Mouse (Mus musculus) naive thymus-derived CD4-positive, alpha-beta T cell, adult 2 months (primary cell): ENCODE results near the gene Rps27l.

Source experiments
- DNase-seq: peaks from one replicate; pipeline ENCODE4 v3.0.0-alpha.2; 2011; ENCODE audit warnings: low read depth

The Rps27l gene

DNA sequence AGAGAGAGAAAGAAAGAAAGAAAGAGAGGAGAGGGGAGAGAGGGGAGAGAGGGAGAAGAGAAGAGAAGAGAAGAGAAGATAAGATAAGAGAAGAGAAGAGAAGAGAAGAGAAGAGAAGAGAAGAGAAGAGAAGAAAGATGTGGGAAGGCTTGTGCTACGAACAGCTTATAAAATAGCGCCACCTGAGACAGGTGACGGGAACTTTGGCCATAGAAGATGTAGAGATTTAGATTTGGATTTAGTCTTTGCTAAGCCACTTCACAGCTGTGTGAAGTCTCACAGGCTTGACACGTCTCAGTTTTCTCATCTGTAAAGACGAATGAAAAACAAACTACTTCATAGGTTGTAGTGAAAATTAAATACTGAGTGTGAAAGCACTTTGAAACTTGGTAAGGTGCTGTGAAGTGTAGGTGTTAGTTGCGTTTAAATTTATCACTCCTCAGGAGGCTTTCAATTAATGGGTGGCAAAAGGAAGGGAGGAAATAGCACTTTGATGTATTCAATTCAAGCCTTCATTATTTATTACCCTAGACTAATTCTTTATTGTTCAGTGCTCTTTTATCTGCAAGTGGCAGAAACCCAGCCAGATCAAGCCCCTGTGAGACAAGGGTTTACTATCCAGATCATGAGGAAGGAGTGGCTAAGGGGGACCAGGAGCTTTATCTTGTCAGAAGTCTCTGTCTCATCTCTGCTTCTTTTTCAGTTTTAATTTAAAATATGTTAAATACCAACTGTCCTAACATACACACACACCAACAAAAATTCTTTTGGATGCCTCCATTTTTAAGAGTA, 25.2 kb upstream of the Rps27l start:
- peak; percentile 69 for DNase-seq

DNA sequence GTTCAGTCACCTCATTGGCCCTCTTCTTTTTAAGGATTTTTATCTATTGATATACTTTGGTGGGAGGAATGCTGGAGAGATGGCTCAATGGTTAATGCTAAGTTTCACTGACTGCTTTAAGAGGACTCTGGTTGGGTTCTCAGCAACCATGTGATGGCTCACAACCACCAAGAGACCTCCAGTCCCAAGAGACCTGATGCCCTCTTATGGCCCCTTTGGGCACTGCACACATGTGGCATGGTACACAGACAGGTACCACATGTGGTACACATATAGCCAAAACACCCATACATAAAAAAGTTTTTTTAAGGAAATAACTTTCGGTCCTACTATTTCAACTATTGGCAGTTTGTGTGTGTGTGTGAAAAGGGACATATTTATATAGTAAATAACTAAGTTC, 23.8 kb upstream of the Rps27l start:
- peak; percentile 41 for DNase-seq

DNA sequence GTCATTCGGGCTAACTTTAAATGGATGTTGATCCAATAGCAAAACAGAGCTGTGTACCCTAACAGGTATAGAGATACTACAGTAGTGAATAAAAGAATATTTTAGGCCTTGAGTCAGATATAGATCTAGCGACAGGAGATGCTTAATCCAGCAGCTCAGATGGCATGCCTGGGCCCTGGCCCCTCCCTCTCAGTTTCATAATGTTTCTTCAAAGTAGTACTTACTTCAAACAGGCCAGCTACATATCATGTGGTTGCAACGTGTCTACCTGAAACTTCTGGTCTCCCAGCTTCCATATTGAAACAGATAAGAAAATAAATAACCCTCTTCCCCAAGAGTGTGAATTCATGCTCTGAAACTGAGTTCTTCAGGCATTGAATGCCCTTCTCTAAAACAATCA, 20.0 kb upstream of the Rps27l start:
- peak; percentile 54 for DNase-seq

DNA sequence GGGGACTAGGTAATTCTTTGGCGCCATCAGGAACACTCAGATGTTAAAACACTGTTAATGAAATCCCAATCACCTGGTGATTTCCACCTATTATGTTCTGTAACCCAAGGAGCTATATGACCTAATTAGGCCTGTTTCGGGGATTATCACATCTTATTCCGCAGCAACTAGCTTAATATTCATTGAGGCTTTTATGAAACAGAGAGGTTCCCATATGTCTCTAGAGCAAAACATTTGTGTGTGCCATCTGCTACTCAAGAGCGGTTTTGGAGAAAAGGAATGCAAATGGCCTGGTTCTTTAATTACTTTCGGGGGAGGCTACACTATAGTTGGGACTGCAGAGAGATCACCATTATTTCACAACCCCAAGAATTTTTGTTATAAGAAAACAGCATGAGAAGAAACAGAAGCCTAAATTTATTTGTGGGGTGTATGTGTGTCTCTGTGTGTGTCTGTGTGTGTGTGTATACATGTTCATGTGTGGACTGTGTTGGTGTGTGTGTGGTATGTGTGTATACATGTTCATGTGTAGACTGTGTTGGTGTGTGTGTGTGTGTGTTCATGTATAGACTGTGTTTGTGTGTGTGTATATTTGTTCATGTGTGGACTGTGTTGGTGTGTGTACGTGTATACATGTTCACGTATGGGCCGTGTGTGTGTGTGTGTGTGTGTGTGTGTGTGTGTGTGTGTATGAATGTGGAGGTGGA, 18.0 kb upstream of the Rps27l start:
- no peak for DNase-seq

DNA sequence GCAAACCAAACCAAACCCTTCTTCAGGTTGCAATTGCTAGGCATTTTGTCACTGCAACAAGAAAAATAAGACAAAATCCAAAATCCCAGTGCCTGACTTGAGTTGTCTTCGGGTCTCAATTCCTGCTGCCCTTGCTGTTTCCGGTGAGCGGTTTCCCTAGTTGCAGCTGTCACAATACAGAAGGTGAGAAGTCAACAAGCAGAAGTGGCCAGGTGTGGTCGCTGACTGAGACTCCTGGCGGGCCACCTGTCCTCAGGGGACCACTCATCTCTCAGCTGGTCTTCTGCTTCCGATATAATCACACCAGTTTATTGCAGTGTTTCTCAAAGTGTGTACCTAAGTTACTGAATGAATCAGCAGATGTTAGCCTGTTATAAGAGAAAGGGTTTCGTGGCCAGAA, 15.5 kb upstream of the Rps27l start:
- no peak for DNase-seq

DNA sequence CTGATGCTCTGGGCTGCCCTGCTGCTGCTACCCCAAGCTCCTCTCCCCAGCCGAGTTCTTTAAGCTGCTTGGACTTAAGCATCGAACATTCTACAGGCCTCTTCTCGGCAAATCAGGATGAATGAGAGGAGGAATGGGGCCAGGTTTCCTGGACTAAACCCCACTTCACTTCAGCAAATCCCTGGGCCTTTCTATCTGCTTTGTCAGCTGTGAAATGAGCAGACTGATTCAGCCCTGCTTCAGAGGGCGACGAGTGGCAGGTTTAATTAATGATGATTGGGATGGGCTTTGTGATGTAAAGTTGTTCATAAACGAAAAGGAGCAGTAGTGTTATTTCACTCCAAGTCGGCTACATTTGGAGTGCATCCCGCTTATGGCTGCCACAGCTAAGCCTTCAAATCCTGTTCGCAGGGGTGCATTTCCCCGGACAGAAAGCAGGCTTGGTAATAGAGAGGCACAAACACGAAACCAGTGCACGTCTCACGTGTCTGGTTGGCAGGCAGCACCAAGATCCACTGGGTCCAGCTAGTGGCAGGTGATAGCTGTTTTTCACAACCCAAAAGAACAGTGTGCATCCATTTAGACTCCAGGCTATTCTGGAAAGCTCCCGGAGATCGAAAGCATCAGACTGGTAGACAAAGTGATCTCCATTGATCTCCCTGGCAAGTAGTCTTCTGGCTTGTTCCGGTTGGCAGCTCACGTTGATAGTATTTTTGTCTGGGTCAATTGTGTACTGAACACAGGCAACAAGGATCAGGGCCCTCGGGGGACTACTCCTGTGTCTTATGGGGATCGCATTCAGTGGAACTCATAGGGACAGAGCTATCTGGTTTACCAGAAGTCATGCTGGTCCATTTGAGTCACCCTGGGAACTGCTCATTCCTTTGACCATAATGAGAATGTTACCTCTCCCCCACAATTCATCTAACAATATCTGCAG, 11.7 kb upstream of the Rps27l start:
- no peak for DNase-seq

DNA sequence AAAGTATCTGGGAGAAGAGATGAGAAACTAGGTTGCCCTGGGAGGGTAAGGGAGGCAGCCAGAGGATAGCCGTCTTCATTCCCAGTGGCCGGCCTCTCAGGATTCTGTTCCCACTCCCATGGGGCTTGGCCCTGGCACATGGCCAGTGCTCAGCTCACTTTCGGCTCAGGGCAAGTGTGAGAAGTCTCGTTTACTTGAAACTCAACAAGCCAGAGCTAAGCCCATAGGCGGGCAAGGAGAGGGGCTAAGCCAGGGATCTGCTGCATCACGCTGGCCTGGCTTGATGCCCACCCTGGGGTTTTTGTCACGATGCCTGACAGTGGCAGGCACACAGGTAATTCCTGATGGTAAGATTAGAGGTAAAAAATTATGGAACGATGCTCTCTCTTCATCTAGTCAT, 8.4 kb upstream of the Rps27l start:
- no peak for DNase-seq

DNA sequence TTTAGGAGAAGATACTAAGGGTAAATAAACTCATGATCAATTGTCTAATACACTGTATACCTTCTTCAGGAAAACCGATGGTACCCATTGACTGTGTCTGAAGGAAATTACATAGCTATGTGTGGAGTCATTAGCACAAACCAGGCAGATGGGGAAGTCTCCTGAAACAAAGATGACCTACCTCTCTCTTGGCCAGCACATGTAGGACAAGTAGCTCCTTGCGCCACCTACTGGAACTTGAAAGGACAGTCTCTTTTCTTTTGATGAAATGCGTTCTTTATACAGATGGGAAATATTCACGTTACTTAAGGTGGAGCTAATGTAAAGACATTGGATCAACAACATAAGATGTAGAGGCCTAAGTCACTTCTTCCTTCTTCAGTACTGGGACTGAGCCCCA, 7.0 kb upstream of the Rps27l start:
- peak; percentile 87 for DNase-seq

DNA sequence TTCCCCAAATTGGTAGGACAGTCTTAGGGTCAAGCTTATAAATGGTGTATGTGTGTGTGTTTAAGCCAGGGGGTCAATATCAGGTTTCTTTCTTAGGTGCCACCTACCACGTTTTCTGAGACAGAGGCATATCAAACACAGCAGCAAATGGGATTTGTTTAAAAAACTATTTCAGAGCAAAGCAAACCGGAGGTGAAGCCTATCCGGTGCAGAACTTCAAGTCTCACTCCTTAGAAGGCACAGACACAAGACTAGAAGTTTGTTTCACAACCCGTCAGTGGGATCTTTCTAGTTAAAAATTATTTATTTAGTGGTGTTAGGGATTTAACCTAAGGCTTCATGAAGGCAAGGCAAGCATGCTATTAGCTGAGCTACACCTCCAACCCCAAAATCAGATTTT, 725 bp upstream of the Rps27l start:
- DNase-seq, result no peak

DNA sequence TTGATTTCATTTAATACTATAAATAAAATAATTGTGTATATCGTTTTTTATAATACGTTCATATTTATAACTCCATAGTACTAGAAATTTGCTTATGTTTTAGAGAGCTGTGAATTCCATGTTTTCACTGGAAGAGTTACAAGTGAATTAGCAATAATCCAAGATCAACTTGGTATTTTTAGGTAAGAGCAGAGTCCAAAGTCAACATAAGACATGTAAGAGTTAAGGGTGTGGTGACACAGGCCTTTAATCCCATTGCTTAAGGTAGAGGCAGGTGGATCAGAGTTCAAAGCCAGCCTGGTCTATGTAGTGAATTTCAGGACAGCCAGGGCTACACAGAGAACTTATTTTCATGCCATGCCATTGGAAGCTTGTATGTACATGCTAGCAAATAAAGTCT, 2.6 kb downstream of the Rps27l start:
- no peak for DNase-seq

DNA sequence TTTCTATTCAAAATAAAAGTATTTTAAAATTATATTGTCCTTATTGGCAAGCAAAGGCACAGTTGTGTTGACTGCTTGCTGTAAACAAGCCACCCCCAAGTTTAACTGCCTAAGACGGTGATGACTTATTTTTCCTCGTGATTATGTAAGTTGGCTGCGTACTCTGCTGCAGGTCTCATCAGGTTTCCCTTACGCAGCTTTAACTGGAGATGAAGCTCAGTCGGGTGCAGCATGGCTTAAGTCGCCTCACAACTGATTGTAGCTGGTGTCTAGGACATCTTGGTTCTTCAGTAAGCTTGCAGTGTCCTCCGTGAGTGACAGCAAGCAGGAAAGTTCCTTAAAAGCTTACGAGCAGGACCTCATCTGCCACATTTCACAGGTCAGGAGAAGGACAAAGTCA, 6.4 kb downstream of the Rps27l start:
- no peak for DNase-seq

DNA sequence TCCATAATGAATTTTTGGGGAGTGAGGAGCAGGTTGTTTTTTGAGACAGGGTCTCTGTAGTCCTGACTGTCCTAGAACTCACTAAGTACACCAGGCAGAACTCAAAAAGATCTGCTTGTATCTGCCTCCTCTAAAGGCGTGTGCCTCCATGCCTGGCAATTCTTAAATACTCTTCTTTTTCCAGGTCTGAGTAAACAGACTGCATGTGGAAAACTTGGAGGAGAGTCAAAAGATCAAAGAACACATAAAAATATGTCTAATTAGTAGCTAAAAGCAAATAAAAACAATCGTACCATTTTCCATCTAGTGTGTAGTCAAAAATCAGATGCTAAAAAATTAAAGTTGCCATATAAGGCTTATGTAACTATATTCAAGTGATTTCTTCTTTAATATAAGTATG, 7.0 kb downstream of the Rps27l start:
- DNase-seq, result no peak

DNA sequence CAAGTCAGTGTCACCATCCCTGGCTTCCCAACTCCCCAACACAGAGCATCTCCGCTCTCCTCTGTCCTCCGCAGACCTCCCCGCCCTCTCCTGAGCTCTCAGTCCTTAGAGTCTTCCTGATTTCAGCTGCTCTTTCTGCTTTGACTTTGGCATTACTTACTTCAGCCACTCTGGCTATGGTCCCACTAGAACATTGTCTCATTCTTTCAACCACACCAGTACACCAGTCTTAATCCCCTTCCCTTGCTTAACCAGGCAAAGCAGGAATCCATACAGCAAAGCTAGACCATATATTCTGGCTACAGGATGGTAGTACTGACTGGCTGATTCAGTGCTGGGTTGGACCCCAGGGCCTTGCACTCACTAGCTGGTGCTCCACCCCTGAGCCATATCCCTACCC, 11.6 kb downstream of the Rps27l start:
- no peak for DNase-seq

DNA sequence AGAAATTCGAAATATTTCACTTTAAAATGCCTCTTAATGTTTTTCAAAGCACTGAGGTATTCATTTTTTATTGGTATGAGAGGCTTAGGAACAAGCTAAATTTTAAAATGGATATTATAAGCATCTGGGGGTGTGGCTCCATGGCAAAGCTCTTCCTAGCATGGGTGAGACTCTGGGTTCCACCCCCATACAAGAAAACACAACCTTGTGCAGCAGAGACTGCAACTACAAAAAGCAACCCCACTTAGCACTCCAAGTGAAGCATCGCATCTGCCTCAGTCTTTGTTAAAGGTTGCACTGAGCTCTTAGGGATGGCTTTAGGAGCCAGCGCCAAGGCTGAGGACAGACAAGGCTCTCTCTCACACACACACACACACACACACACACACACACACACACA, 15.6 kb downstream of the Rps27l start:
- DNase-seq, result no peak

DNA sequence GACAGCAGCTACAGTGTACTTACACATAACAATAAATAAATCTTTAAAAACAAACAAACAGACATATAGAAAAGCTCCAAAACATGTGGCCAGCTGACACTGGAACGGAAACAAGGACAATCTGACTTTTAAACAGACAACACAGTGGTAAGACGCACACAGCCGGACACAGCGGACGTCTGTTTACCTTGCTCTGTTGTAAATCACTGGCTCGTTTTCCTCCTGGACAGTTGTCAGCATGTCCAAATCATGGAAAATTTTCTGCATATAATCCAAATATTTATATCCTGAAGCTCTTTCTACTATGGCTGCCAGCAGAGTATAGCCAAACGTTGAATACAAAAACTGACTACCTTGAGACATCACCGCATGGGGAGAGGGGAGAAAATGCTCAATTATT, 21.6 kb downstream of the Rps27l start:
- DNase-seq, result no peak

DNA sequence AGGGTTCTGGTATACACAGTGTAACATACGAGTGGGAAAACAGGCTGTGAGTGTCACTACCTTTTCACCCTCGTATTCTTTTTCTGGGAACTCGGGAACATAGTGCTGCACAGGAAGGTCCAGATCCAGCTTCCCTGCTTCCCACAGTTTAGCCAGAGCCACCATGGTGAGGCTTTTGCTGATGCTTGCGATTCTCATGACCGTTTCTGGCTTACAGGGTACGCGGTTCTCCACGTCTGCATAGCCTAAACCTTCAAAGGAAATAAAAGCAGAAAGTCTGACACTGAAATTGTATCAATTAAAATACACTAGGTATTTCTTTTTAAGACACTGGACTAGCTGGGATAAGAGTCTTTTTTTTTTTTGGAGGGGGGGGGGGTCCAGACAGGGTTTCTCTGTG, 25.2 kb downstream of the Rps27l start:
- no peak for DNase-seq

DNA sequence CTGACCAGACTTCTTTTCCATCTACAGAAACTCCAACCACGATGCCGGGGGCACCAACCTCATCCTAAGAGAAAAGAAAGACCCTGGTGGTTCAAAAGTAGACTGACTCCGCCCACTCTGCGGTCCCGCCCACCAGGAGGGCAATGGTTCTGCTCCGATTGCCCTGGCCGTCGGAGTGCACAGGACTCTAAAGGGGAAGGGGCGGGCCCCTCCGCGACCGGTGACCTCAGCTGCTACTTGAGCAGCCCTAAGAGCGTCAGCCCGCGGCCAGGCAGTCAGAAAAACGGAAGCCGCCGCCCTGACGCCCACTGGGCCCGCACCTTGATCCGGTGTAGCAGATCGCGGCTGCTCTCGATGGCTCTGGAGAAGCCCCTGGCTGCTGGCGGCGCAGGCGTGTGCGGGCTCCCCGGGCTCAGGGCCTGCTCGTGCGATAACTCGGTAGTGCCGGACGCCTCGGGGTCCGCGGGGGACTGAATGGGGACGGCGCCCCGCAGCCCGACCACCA, 28.9 kb downstream of the Rps27l start:
- DNase-seq, result peak; percentile 84

DNA sequence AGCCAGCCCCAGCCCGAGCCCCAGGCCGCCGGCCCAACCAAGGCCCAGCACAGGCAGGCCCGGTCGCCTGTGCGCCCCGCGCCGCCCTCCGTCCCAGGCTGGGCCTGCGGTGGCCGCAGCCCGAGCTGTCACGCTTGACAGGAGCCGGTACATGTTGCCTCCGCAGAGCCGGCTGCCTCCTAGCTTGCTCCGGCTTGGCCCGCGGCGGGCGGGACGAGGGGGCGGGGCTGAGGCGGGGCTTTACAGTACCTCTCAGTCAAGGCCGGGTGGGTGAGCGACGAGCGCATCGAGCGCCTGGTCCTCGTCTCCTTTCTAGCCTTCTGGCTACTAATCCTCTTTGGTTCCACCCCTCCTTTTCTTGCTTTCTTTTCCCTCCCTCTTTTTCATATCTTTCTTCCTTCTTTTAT, 29.4 kb downstream of the Rps27l start, which contains the start of gene Lactb:
TSS of gene Lactb (minus strand) at position 246 of the 407 bp plus-strand sequence.
- peak; percentile 90 for DNase-seq

DNA sequence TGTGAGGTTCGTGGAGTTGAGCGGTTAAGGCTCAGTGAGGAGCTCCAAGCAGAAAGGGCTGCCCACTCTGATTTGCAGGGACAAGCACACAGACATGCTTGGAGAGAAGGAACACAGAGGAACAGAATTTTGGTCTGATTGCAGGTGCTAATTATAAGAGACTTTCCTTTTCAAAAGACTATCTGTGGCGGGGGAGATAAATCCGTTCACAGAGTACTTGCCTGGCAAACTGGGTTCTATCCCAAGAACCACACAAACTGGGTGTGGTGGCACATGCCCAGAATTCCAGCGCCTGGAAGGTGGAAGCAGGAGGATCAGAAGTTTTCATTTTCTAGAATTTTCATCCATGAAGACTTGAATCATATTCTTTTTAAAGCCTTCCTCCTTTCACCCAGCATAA, 31.2 kb downstream of the Rps27l start:
- DNase-seq, result no peak

DNA sequence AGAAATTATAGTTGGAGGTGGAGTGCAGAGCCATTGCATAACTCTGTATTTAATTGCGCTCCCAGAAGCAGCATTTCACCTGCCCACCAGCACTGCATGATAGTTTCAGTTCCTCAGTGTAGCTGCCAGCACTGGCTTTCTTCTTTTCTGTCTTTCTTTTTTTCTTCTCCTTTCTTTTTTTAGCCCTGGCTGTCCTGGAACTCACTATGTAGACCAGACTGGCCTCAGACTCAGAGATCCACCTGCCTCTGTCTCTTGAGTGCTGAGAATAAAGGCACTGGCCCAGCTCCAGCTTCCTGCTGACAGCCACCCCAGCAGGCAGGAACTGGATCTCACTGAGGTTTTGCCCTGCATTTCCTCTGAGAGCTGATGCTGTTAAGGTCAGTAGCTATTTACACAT, 32.1 kb downstream of the Rps27l start:
- DNase-seq, result no peak

DNA sequence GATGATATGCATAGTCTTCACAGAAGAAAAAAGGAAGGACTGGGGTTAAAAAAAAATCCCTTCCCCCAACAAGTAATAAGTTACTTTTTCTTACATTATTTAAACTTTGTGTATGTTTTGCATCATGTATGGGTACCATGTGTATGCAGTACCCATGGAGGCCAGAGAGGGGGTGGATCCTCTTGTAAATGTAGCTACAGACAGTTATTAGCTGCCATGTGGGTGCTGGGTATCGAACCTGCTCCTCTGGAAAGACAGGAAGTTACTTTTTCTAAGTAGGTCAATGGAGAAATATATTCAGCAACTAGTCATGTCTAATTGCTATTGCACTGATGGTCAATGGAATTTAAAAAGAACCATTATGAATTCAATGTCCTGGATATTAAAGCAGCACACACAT, 32.6 kb downstream of the Rps27l start:
- DNase-seq, result no peak

DNA sequence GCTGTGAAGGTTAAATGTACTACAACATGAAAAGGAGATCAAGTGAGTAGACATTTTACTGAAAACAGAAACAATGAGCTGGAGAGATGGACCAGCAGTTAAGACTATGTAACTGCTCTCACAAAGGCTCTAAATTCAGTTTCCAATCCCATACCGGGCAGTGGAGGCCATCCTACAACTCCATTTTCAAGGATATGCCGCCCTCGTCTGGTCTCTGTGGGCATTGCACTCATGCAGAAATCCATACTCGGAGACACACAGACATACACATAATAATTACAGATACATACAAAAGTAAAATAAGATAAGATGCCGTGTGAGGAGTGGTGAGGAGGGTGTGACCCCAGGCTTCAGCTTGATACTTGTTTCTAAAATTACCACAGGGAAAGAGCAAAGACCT, 34.6 kb downstream of the Rps27l start:
- DNase-seq, result peak; percentile 86
